Mouse (Mus musculus): Measurements from ENCODE around the gene Sumo2. TPM values are rescaled to one million over a fixed set of nuclear protein-coding genes. Genes with fewer than 3 reads are reported as not detected.

Sumo2 gene
- total and polyA plus RNA-seq, 3 experiments = 556 to 653 TPM; not detected in 1

DNA sequence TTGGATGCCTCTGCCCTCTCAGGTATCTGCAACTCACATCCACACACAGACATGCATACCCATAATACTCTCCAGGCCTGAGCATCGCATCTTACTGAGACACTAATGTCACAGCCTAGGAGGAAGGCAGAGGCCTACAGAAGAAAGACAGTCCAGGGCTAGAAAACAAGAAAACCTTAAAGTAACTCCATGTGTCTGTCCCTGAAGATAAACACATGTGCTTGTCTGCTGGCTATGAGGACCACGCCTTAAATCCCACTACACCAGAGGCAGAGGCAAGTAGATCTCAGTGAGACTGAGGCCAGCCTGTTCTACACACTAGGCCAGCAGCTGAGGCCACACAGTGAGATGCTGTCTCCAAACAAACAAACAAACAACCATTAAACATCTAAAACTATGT, 25.0 kb downstream of the Sumo2 start:
- no peaks in the 10 kb centered on the region for H3K9me3 ChIP-seq (replicated peaks; ENCODE audit: insufficient read depth, low read length)
- peaks cover 37 to 60% of the 10 kb centered on the region in 2 experiments for H3K4me1 ChIP-seq (ENCODE audit: control insufficient read depth in 1 of 2, insufficient read depth in 2 of 2, low read length in 2 of 2)
- peak overlapping the region; percentile 66 for H3K27ac ChIP-seq (ENCODE audit: control insufficient read depth, low read depth, low read length)
- peak overlapping the region; percentile 78 to 96; a peak in 2 of 4 replicates for H3K4me3 ChIP-seq (ENCODE audit: control insufficient read depth in 1 of 2, insufficient read depth in 1 of 2, low read depth in 2 of 2, low read length in 2 of 2)
- H3K27me3 ChIP-seq (ENCODE audit: control insufficient read depth in 1 of 2, insufficient read depth in 2 of 2, low read length in 2 of 2) = no peaks in the 10 kb centered on the region
- H3K9ac ChIP-seq (ENCODE audit: control insufficient read depth, low read depth, low read length, poor library complexity, severe bottlenecking) = peak overlapping the region; percentile 96
- TF ChIP-seq CHD1 (IDR thresholded peaks at IDR 0.05; ENCODE audit: low read depth, low read length) (0 out of 2 replicates have a peak, but pooled peaks have one; percentile 41), MAX (IDR thresholded peaks at IDR 0.05; ENCODE audit: low read length) (peak; percentile 97), POLR2AphosphoS2 (IDR thresholded peaks at IDR 0.05; ENCODE audit: low read length) (no peak), TAL1 (IDR thresholded peaks at IDR 0.05; ENCODE audit: low read length) (peak; percentile 86), EP300 (IDR thresholded peaks at IDR 0.05; ENCODE audit: low read depth in 1 of 2, low read length in 2 of 2) (peak; percentile 42 to 49; a peak in 3 of 4 replicates), MYC (IDR thresholded peaks at IDR 0.05; ENCODE audit: low read depth, low read length) (peak; percentile 95), HCFC1 (IDR thresholded peaks at IDR 0.05; ENCODE audit: low read depth, low read length) (no peak), ETS1 (IDR thresholded peaks at IDR 0.05; ENCODE audit: low read depth, low read length) (peak; percentile 60), ZMIZ1 (IDR thresholded peaks at IDR 0.05; ENCODE audit: low read depth, low read length) (no peak), SIN3A (IDR thresholded peaks at IDR 0.05; ENCODE audit: low read length) (peak; percentile 97), JUND (IDR thresholded peaks at IDR 0.05; ENCODE audit: low read depth, low read length) (no peak), GATA1 (IDR thresholded peaks at IDR 0.05; ENCODE audit: low read depth, low read length) (peak; percentile 55; the same call in 1 of the 2 replicates), TCF12 (IDR thresholded peaks at IDR 0.05; ENCODE audit: low read depth, low read length) (peak; percentile 21; the same call in 1 of the 2 replicates), RCOR1 (IDR thresholded peaks at IDR 0.05; ENCODE audit: low read depth, low read length) (peak; percentile 17; the same call in 1 of the 2 replicates), MXI1 (IDR thresholded peaks at IDR 0.05; ENCODE audit: low read depth, low read length) (peak; percentile 99)
- DNase-seq (ENCODE audit: low read depth, low spot score) = peak; percentile 79
- H3K36me3 ChIP-seq (ENCODE audit: control insufficient read depth in 1 of 2, insufficient read depth in 2 of 2, low read length in 2 of 2) = peaks cover 4 to 57% of the 10 kb centered on the region in 2 experiments; a peak in 3 of 4 replicates
- H3K79me2 ChIP-seq (ENCODE audit: control insufficient read depth, insufficient read depth, low read length, poor library complexity) = peaks cover 77% of the 10 kb centered on the region

DNA sequence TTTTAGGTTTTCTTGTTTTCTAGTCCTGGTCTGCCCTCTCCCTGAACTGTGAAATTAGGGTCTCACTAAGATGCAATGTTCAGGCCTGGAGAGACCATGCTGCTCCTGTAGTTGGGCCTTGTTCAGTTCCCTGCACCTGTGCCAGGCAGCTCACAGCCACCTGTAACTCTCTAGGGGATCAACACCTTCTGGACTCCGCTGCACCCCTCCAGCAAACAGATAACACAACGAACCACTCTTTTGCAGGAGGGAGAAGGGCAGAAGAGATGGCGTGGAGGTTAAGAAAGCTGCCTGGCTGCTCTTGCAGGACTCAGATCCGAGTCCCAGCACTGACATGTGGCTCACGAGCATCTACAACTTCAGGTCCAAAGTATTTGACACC, 25.6 kb downstream of the Sumo2 start:
- DNase-seq (ENCODE audit: low read depth, low spot score) = no peak
- peak in 1 of 2 experiments; percentile 21; a peak in 1 of 4 replicates for TF ChIP-seq EP300 (IDR thresholded peaks at IDR 0.05; ENCODE audit: low read depth in 1 of 2, low read length in 2 of 2)
- no peak for TF ChIP-seq POLR2AphosphoS2 (IDR thresholded peaks at IDR 0.05; ENCODE audit: low read length)
- Histone ChIP-seq H3K4me1 (ENCODE audit: control insufficient read depth in 1 of 2, insufficient read depth in 2 of 2, low read length in 2 of 2) (peaks cover 37 to 60% of the 10 kb centered on the region in 2 experiments), H3K9me3 (replicated peaks; ENCODE audit: insufficient read depth, low read length) (no peaks in the 10 kb centered on the region), H3K4me3 (ENCODE audit: control insufficient read depth in 1 of 2, insufficient read depth in 1 of 2, low read depth in 2 of 2, low read length in 2 of 2) (peak overlapping the region; percentile 2 to 10; a peak in 2 of 4 replicates), H3K27me3 (ENCODE audit: control insufficient read depth in 1 of 2, insufficient read depth in 2 of 2, low read length in 2 of 2) (no peaks in the 10 kb centered on the region), H3K9ac (ENCODE audit: control insufficient read depth, low read depth, low read length, poor library complexity, severe bottlenecking) (peak overlapping the region; percentile 96), H3K27ac (ENCODE audit: control insufficient read depth, low read depth, low read length) (peak overlapping the region; percentile 66), H3K36me3 (ENCODE audit: control insufficient read depth in 1 of 2, insufficient read depth in 2 of 2, low read length in 2 of 2) (peaks cover 6 to 59% of the 10 kb centered on the region in 2 experiments; a peak in 3 of 4 replicates), H3K79me2 (ENCODE audit: control insufficient read depth, insufficient read depth, low read length, poor library complexity) (peaks cover 83% of the 10 kb centered on the region)

Data from MEL (cell line).